Mouse (Mus musculus): ENCODE results near the gene Il31ra. TPM values are rescaled to one million over a fixed set of nuclear protein-coding genes. Genes with fewer than 3 reads are reported as not detected.

Il31ra gene
- polyA plus RNA-seq, 1 experiment from 2014 or later = not detected

DNA sequence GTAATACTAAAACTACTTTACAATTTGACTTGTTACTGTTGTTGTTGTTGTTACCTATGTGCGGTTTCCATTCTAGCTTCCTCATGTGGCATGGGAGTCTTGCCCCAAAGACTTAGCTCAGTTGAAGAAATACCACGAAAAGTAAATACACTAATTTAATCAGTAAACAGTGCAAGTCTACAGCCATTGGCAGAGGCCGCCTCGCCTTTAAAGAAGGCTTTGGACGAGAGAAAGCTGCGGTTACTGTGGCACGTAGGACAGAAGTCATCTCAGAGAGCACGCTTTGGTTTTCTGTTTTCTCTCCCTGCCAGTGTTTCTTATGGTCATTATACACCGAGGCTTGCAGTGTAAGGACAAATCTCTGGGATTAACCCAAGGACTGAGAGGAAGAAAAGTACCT lies 93.7 kb downstream of the Il31ra start:
- no peaks in the 10 kb centered on the region for H3K9me3 ChIP-seq
- 90% methylated on average over 9 of the region's 9 CpGs for WGBS
- H3K4me1 ChIP-seq (replicated peaks) = no peaks in the 10 kb centered on the region
- H3K4me2 ChIP-seq (replicated peaks) = no peak overlapping the region
- H3K4me3 ChIP-seq (replicated peaks) = no peak overlapping the region
- no peak overlapping the region for H3K9ac ChIP-seq (replicated peaks)
- H3K27me3 ChIP-seq = no peaks in the 10 kb centered on the region
- ATAC-seq = no peak
- peaks cover 75% of the 10 kb centered on the region for H3K36me3 ChIP-seq
- no peak overlapping the region for H3K27ac ChIP-seq

DNA sequence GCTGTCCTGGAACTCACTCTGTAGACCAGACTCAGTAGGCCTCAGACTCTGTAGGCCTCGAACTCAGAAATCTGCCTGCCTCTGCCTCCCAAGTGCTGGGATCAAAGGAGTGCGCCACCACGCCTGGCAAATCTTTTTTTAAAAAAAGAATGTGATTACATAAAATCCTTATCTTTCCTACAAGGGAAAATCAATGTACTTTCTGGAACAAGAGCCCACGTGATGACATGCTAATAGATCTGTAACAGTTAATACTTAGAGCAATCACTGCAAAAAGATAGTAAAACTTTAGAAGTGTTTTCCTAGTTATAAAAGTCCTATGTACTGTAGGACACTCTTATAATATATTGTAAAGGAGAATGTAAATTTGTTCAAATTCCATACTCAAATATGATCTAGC lies 94.1 kb downstream of the Il31ra start:
- Histone ChIP-seq H3K4me2 (replicated peaks) (no peak overlapping the region), H3K36me3 (peaks cover 75% of the 10 kb centered on the region), H3K4me3 (replicated peaks) (no peak overlapping the region), H3K27ac (no peak overlapping the region), H3K9ac (replicated peaks) (no peak overlapping the region), H3K27me3 (no peaks in the 10 kb centered on the region), H3K4me1 (replicated peaks) (no peaks in the 10 kb centered on the region), H3K9me3 (no peaks in the 10 kb centered on the region)
- no peak for ATAC-seq
- 90% methylated on average over 4 of the region's 4 CpGs for WGBS

GRCm38 (mm10) chr13:112494590-112494989 lies 99.6 kb downstream of the Il31ra start:
- Histone ChIP-seq H3K4me2 (replicated peaks) (no peak overlapping the region), H3K27ac (no peak overlapping the region), H3K9me3 (no peaks in the 10 kb centered on the region), H3K9ac (replicated peaks) (no peak overlapping the region), H3K4me3 (replicated peaks) (no peak overlapping the region), H3K36me3 (peaks cover 56% of the 10 kb centered on the region), H3K27me3 (no peaks in the 10 kb centered on the region), H3K4me1 (replicated peaks) (no peaks in the 10 kb centered on the region)
- no peak for ATAC-seq
- whole genome bisulfite sequencing = 94% methylated on average over 12 of the region's 12 CpGs

DNA sequence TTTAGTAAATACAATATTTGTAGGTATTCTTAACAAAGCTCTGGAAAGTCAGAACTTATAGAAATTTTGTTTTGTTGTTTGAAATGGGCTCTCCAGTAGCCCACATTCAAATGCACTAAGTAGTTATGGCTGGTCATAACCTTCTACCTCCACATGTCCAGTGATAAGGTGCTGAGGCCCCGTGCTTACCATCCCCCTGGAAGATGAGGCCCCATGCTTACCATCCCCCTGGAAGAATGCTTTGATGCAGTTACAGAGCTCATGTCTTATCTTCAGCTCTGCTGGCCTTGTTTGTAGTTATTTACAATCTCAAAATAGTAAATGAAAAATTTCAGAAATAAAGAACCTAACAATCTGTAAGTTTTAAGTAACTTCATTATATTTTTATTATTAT lies 101.9 kb downstream of the Il31ra start:
- Histone ChIP-seq H3K36me3 (peaks cover 40% of the 10 kb centered on the region), H3K27ac (no peak overlapping the region), H3K4me1 (replicated peaks) (no peaks in the 10 kb centered on the region), H3K4me2 (replicated peaks) (no peak overlapping the region), H3K27me3 (no peaks in the 10 kb centered on the region), H3K9ac (replicated peaks) (no peak overlapping the region), H3K9me3 (no peaks in the 10 kb centered on the region), H3K4me3 (replicated peaks) (no peak overlapping the region)
- ATAC-seq = no peak
- 95% methylated on average over 1 of the region's 1 CpGs for WGBS

DNA sequence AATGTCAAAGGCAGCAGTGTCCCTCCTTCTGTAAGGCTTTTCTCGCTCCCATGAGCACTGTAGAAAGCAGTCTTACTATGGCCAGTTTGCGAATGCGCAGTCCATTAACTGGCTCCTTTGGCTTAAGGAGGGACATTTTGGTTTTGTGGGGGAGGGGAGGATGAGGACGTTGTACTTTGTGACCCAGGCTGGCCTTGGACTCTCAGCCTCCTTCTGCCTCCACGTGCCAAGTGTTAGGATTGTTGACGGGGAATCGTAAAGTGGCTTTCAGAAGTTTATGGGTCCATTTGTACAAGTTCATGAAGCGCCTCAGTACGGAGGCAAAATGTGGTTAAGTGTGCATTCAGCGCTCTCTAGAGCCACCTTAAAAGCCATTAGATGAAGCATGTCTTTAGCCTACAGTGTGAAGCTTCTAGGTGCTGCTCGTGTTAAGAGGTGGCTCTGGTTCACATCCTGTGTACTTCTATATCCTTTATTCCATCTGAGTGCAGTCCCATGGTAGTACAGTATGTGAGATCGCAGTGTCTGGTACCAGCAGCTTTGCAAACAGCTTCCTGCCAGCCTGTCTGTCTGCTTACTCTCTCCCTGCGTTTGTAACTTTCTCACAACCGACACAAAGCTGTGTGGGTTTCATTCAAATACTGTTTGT lies 102.4 kb downstream of the Il31ra start:
- 91% methylated on average over 14 of the region's 14 CpGs for WGBS
- H3K36me3 ChIP-seq = peaks cover 40% of the 10 kb centered on the region
- H3K9ac ChIP-seq (replicated peaks) = no peak overlapping the region
- no peaks in the 10 kb centered on the region for H3K4me1 ChIP-seq (replicated peaks)
- no peak overlapping the region for H3K4me2 ChIP-seq (replicated peaks)
- no peak overlapping the region for H3K4me3 ChIP-seq (replicated peaks)
- no peak overlapping the region for H3K27ac ChIP-seq
- H3K9me3 ChIP-seq = no peaks in the 10 kb centered on the region
- no peaks in the 10 kb centered on the region for H3K27me3 ChIP-seq
- no peak for ATAC-seq

DNA sequence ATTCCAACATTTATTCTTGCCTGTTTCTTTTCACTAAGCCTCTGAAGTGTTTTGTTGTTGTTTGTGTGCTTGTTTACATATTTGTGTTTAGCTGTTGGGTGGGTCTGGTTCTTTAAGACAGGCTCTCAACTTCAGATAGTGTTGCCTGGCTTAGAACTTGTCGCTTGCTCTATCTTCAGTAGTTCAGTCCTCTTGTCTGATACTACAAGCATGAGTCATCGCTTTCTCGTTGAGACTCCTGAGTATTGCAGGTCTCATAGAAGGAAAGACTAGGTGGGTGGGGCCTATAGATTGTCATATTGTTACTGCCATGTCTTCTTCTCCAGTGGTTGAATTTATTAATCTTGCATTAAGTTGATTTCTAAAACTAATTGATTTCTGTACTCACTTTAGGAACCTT lies 104.1 kb downstream of the Il31ra start:
- ATAC-seq = no peak
- no peaks in the 10 kb centered on the region for H3K9me3 ChIP-seq
- H3K36me3 ChIP-seq = peaks cover 46% of the 10 kb centered on the region
- H3K27me3 ChIP-seq = no peaks in the 10 kb centered on the region
- WGBS = 97% methylated on average over 3 of the region's 3 CpGs
- no peak overlapping the region for H3K4me2 ChIP-seq (replicated peaks)
- no peak overlapping the region for H3K27ac ChIP-seq
- no peaks in the 10 kb centered on the region for H3K4me1 ChIP-seq (replicated peaks)
- no peak overlapping the region for H3K9ac ChIP-seq (replicated peaks)
- H3K4me3 ChIP-seq (replicated peaks) = no peak overlapping the region

- Histone ChIP-seq H3K4me2 (replicated peaks) (no peak overlapping the region), H3K4me1 (replicated peaks) (no peaks in the 10 kb centered on the region), H3K4me3 (replicated peaks) (no peak overlapping the region), H3K36me3 (peaks cover 53% of the 10 kb centered on the region), H3K27ac (no peak overlapping the region), H3K27me3 (no peaks in the 10 kb centered on the region), H3K9me3 (no peaks in the 10 kb centered on the region), H3K9ac (replicated peaks) (no peak overlapping the region)
- ATAC-seq = no peak
- 92% methylated on average over 5 of the region's 5 CpGs for WGBS
Observed at GRCm38 (mm10) chr13:112486676-112487075, 107.5 kb downstream of the Il31ra start.

GRCm38 (mm10) chr13:112486236-112486635 lies 107.9 kb downstream of the Il31ra start:
- 96% methylated on average over 5 of the region's 5 CpGs for WGBS
- H3K9ac ChIP-seq (replicated peaks) = no peak overlapping the region
- peaks cover 54% of the 10 kb centered on the region for H3K36me3 ChIP-seq
- no peak overlapping the region for H3K4me3 ChIP-seq (replicated peaks)
- no peaks in the 10 kb centered on the region for H3K9me3 ChIP-seq
- ATAC-seq = no peak
- no peak overlapping the region for H3K27ac ChIP-seq
- no peaks in the 10 kb centered on the region for H3K27me3 ChIP-seq
- H3K4me1 ChIP-seq (replicated peaks) = no peaks in the 10 kb centered on the region
- H3K4me2 ChIP-seq (replicated peaks) = no peak overlapping the region

DNA sequence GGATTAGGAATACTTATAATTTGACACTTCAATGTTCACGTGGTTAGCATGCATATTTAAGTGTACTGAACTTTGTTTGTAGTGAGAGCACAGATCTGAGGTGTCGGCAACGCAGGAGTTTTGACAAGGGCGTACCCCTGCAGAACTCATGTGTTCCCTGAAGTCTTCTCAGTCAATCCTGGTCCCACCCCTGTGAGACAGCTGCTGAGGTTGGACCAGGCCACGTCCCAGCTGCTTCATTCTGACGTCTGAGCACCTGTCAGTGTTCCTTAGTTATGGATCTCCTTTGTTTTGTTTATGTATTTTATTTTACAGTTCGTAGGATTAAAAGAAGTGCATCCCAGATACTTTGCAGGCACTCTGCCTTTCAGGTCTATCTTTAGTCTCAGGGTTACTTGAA lies 111.1 kb downstream of the Il31ra start:
- WGBS = 87% methylated on average over 7 of the region's 7 CpGs
- ATAC-seq = no peak

DNA sequence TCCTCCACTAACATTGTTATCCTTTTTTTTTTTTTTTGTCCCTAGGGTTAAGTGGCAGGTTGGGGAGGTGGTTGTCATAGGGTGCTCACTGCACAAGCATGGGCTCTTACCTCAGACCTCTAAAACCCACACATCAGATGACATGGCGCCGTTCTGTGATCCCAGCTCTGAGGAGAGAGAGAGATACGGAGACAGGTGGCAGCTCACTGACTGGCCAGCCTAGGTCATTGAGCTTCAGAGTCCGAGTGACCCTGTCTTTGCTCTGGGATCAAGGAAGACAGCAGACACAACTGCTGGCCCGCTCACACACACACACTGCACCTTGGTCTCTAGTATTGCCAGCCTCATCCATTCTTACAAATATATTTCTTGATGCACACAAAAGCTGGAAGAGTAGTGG lies 111.6 kb downstream of the Il31ra start:
- no peak for ATAC-seq
- no peak overlapping the region for H3K4me3 ChIP-seq (replicated peaks)
- H3K4me1 ChIP-seq (replicated peaks) = no peaks in the 10 kb centered on the region
- H3K9me3 ChIP-seq = no peaks in the 10 kb centered on the region
- H3K4me2 ChIP-seq (replicated peaks) = no peak overlapping the region
- no peak overlapping the region for H3K9ac ChIP-seq (replicated peaks)
- WGBS = 94% methylated on average over 5 of the region's 5 CpGs
- H3K27me3 ChIP-seq = no peaks in the 10 kb centered on the region
- no peak overlapping the region for H3K27ac ChIP-seq
- H3K36me3 ChIP-seq = peaks cover 45% of the 10 kb centered on the region

More for the DNA sequence above, 111.1 kb downstream of the Il31ra start:
- Histone ChIP-seq H3K9ac (replicated peaks) (no peak overlapping the region), H3K4me2 (replicated peaks) (no peak overlapping the region), H3K9me3 (no peaks in the 10 kb centered on the region), H3K4me3 (replicated peaks) (no peak overlapping the region), H3K27ac (no peak overlapping the region), H3K4me1 (replicated peaks) (no peaks in the 10 kb centered on the region), H3K36me3 (peaks cover 44% of the 10 kb centered on the region), H3K27me3 (no peaks in the 10 kb centered on the region)

DNA sequence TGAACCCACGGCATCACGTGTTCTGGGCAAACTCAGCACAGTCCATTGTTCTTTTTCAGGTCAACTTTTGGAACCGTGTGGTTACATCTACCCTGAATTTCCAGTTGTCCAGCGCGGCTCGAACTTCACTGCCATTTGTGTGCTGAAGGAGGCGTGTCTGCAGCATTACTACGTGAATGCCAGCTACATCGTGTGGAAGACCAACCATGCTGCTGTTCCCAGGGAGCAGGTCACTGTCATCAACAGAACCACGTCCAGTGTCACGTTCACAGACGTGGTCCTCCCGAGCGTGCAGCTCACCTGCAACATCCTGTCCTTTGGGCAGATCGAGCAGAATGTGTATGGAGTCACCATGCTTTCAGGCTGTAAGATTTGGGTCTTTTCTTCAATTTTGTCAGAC lies 114.2 kb downstream of the Il31ra start:
- Histone ChIP-seq H3K4me1 (replicated peaks) (no peaks in the 10 kb centered on the region), H3K27me3 (no peaks in the 10 kb centered on the region), H3K36me3 (peaks cover 41% of the 10 kb centered on the region), H3K9me3 (no peaks in the 10 kb centered on the region), H3K4me2 (replicated peaks) (no peak overlapping the region), H3K27ac (no peak overlapping the region), H3K4me3 (replicated peaks) (no peak overlapping the region), H3K9ac (replicated peaks) (no peak overlapping the region)
- 92% methylated on average over 15 of the region's 15 CpGs for WGBS
- no peak for ATAC-seq

- 89% methylated on average over 7 of the region's 7 CpGs for WGBS
- no peak overlapping the region for H3K9ac ChIP-seq (replicated peaks)
- H3K4me3 ChIP-seq (replicated peaks) = no peak overlapping the region
- H3K4me1 ChIP-seq (replicated peaks) = no peaks in the 10 kb centered on the region
- no peak overlapping the region for H3K27ac ChIP-seq
- H3K9me3 ChIP-seq = no peaks in the 10 kb centered on the region
- H3K4me2 ChIP-seq (replicated peaks) = no peak overlapping the region
- no peaks in the 10 kb centered on the region for H3K27me3 ChIP-seq
- ATAC-seq = no peak
- peaks cover 35% of the 10 kb centered on the region for H3K36me3 ChIP-seq
Observed at GRCm38 (mm10) chr13:112479032-112479431, 115.1 kb downstream of the Il31ra start.

Data from midbrain, embryonic 13.5 days (tissue).